Mouse (Mus musculus) cerebellum, adult 11-12 months (tissue): ENCODE measurements around the gene Mmgt2.

Source experiments
- DNase-seq: peaks from one replicate; pipeline ENCODE4 v3.0.0; 2022

The Mmgt2 gene

GRCm38 (mm10) chr11:62621586-62622283 lies 26.7 kb upstream of the Mmgt2 start:
- no peak for DNase-seq

GRCm38 (mm10) chr11:62622850-62623249 lies 25.6 kb upstream of the Mmgt2 start:
- no peak for DNase-seq

- DNase-seq = no peak
Observed at GRCm38 (mm10) chr11:62624341-62625291, 23.8 kb upstream of the Mmgt2 start.

DNA sequence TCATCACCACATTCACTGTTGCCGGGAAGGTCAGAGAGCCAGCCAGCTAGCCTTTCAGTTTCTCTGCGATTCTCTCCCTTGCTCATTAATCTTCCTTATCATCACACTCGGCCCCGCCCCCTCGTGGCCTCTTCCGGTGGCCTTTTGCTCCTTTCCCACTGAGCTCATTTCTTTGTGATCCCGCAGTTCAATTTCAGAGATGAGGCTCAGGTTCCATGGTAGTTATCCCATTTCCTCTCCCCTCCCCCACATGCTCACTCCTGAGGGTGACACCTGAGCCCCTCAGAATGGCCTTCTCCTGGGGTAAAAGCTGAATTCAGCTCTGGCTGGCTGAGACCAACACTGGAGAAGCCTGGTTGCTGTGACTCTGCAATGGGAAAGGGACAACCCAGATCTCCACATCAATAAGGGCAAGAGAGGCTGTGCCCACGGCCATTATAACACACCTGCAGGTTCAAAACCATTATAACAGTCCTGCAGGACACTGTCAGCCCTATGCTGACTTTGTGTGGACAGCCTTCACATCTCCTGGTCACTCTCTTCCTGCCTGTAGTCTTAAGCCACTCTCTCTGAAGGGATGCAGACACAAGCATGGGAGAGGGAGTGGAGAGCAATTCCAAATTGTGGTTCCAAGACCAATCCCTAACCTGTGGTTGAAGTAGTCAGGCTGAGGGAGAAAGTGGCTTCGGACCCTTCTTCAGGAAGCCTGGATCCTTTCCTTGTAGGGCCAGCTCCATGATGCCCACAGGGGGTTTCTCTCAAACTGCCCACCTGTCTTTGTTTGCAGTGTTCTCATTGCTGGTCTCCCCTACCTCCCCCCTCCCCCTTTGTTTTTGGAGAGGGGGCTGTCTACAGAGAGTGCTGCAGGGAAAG lies 18.9 kb upstream of the Mmgt2 start:
- DNase-seq = no peak

- DNase-seq = no peak
Observed at GRCm38 (mm10) chr11:62630225-62630821, 18.1 kb upstream of the Mmgt2 start.

DNA sequence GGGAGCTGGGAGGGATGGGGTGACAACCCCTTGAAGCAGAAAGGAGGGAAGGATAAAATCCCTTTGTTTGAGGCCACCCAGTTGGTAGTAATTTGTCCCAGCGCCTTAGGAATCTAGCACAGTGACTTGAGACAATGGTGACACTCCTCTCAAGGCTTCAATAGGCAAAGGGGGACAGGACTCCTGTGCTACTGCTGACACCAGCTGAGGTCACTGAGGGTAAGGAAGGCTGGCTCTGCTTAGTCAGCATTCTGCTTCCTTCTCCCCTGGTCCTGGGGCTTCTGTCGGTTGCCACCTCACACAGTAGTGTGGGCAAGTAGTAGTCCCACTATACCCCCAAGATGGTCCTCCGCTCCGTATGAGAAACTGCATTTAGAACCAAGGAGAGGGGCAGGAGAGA lies 17.3 kb upstream of the Mmgt2 start:
- DNase-seq = no peak

GRCm38 (mm10) chr11:62635406-62635805 lies 13.1 kb upstream of the Mmgt2 start:
- no peak for DNase-seq

DNA sequence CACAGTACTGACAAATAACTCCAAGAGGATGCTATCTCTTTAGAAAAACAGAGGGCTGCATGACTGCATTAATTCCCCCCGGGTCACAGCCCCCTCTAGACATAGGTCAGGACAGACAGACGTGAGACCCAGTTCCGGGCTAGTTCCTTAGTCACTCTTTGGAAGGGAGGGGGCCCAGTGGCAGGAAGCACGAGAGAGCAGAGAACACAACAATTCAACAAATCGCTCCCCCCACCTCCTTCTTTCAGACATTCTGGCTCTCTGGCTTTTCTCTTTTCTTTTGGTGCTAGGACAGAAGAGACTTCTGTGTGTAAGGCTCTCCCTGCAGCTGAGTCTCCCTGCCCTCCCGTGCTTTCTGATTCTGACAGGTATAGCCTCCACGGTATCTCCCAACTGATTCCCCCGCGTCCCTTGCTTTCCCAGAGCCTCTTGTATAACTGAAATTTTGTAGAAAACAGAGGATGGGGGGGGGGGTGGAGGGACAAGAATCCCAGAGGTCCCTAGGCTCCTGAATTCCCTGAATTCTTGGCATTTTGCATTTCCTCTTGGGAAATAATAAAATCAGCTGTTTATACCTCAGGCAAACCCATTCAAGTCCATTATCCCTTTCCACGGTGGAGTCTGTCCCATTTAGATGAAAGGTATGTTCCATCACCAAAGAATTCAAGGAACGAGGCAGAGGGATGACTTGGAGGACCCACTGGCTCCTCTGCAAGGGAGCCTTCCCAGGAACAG lies 12.2 kb upstream of the Mmgt2 start:
- no peak for DNase-seq

DNA sequence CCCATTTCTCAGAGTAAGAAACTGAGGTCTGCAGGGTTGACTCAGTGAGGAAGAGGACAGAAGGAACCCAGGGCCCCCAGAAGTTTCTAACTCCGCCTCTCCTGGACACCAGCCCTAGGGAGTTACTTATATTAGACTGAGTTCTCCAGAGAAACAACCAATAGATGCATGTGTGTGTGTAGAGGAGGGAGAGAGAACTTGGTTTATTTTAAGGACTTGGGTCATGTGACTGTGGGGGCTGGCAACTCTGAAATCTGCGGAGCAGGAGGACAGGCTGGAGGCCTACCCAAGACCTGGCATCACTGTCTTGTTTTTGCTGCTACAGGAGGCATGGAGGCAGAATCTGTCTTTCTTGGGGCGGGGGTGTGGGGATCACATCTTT lies 11.6 kb upstream of the Mmgt2 start:
- DNase-seq = no peak

GRCm38 (mm10) chr11:62637401-62637800 lies 11.1 kb upstream of the Mmgt2 start:
- DNase-seq = no peak

GRCm38 (mm10) chr11:62637806-62638205 lies 10.7 kb upstream of the Mmgt2 start:
- no peak for DNase-seq

DNA sequence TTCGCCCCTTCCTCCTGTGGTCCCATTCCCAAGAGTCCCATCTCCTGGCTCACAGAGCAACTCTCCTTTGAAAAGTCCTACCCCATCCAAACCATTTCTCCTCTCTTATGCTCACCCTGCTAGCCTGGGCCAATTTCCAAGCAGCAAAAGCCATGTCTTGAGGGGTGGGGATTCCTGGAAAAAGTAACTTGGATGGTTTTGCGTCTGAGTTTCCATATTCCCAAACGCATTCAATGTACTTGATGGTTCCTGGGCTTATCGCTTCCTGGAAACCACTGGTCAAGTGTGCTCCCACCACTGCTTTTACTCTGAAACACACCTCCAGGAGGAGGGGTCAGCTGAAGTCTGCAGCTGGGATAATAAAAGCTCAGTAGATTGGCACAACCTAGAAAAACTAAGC lies 10.1 kb upstream of the Mmgt2 start:
- no peak for DNase-seq

GRCm38 (mm10) chr11:62640378-62640777 lies 8.1 kb upstream of the Mmgt2 start:
- DNase-seq = no peak

DNA sequence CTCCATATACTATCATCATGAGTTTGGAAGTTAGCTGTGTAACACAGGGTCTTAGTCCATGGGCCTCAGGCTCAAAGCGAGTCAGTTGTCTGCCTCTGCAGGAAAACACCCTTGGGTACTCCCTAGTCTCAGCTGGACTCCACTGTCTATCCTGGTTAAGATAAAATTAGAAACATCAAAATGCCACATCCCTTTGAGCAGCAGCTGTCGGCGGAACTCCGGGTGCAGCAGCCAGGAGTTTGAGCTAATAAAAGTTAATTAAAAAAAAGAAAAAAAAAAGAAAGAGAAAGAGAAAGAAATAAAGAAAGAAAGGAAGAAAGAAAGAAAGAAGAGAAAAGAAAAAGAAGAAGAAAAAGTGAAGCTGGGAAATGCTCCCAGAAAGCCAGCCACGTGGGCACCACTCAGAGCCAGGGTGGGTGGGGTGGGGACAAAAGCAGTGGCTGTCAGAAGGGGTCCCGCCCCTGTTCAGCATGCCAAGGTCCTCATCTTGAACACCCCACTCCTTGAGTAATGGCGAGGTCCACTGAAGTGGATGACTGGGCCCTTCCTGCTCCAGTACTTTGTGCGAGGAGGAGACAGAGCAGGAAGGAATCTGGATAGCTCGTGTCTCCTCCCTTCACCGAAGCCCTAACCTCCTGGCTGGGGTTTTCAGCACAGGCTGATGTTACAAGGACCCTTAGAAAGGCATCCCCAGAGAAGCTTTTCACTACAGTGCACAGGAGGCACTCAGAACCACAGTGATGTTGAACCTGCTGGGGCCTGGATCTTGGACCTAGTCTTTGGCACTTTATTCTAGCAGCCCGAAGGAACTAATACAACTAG lies 6.2 kb upstream of the Mmgt2 start:
- DNase-seq = no peak

- DNase-seq = peak; percentile 84
Observed at GRCm38 (mm10) chr11:62643011-62643631, 5.3 kb upstream of the Mmgt2 start.

GRCm38 (mm10) chr11:62643681-62644363 lies 4.6 kb upstream of the Mmgt2 start:
- no peak for DNase-seq

DNA sequence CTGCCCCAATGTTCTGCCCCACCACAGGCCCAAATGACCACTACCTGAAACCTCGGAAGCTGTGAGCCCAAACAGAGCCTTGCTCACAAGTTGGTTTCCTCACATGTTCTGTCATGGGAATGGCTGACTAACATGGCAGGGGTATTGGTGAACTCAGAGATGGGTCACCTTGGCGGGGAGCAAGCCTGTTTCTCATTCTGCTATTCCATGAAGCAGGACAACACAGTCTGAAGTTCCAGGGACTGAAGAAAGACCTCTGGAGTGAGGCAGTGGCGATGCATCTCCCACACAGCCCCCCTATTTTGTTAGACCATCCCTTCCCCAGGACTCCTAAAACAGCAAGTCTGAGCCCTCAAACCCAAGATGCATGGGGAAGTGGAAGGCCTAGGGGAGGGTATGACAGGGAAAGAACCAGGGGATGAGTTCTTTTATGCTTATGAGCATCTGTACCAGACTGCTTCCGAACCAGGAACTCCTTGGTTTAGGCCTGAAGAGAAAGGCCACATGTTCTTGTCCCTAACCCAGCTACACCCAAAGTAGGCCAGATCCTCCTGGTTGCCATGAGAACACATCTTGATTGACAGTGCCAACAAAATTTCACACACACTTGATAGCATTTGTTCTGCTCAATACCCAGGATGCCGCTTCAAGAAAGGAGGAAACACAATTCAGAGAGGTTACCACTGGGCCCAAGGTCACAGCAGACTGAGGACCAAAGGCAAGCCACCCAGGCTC lies 3.7 kb upstream of the Mmgt2 start:
- DNase-seq = no peak

GRCm38 (mm10) chr11:62645337-62645675 lies 3.2 kb upstream of the Mmgt2 start:
- DNase-seq = no peak

DNA sequence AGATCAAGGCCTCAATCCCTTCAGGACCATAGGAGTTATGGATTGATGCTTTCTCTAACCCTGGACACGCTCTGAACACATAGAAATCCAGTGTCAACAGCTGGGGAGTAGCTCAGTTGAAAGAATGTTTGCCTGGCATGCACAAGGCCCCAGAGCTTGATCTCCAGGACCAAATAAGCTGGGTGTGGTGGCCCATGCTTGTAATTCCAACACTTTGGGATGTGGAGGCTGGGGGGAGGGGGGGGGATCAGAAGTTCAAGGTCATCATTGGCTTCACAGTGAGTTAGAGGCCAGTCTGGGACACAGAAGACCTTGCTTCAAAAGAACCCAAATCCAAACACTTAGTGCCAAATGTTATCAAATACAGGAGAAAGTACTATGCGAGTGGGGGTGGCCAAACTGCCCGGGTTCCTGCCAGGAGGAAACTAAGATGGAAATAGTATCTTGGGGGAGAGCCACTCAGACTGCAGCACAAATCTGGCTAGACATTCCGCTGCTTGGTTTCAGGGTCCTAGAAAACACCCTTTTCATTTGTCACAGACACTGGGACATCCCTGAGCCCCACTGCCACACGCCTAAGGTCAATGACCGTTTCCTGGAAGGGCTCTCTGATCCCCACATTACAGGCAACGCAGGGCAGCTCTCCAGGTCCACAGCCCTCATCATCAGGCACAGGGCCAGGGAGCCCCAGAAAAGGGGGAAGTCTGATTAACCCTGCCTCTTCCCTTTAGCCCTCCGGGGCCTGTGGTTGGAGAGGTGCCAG lies 2.6 kb upstream of the Mmgt2 start:
- DNase-seq = peak; percentile 20
